ENCODE assay signal across 44 mouse cellular contexts in the genomic region with DNA sequence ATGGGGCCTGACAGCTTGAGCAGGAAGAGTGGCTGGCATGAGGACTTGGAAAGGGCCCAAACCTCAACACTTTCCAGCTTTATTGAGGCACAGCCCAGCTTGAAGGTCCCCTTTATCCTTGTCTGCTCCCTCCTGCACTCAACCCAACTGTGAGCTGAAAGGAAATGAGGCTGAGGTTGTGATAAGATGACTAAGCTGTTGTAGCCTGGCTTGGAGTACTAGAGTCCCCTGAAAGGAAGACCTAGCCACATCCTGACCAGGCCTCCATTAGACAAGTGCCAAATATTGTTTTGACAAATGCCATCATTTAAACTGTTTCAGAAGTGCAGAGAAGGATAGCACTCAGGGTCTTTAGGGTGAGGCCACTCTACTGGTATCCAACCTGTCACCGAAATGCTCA. TPM values are rescaled to one million over a fixed set of nuclear protein-coding genes. Genes with fewer than 3 reads are reported as not detected.
"Had no signal": no experiment of that assay in that cellular context is flagged by ENCODE, and none has a peak within 500 bp of the region (broad histone marks: within the 10 kb centered on the region; RNA-seq: fewer than 3 reads in every experiment).

No protein-coding gene starts in this region.

- H3K9me3 ChIP-seq: heart, embryonic 13.5 days; heart, embryonic 15.5 days; hindbrain, embryonic 10.5 days; hindbrain, embryonic 12.5 days; intestine, embryonic 15.5 days; limb, embryonic 13.5 days; limb, embryonic 15.5 days; liver, embryonic 12.5 days had no signal

- H3K4me2 ChIP-seq: heart, embryonic 11.5 days; heart, embryonic 13.5 days; heart, embryonic 15.5 days; hindbrain, embryonic 12.5 days; hindbrain, embryonic 14.5 days; intestine, embryonic 15.5 days; limb, embryonic 13.5 days; limb, embryonic 15.5 days; liver, embryonic 12.5 days had no signal

- H3K36me3 ChIP-seq: heart, embryonic 13.5 days; heart, embryonic 15.5 days; hindbrain, embryonic 10.5 days; hindbrain, embryonic 12.5 days; intestine, embryonic 15.5 days; limb, embryonic 13.5 days; limb, embryonic 15.5 days; liver, embryonic 12.5 days had no signal

- ATAC-seq: hindbrain, embryonic 16.5 days; inflammation-experienced regulatory T-cells, adult 6 months; intestine, embryonic 15.5 days; intestine, postnatal 0 days; liver, embryonic 12.5 days had no signal

- H3K4me1 ChIP-seq: heart, embryonic 13.5 days; heart, embryonic 15.5 days; hindbrain, embryonic 10.5 days; hindbrain, embryonic 12.5 days; intestine, embryonic 15.5 days; limb, embryonic 13.5 days; limb, embryonic 15.5 days; liver, embryonic 12.5 days had no signal

- H3K4me3 ChIP-seq: heart, adult 2 months; heart, embryonic 13.5 days; heart, embryonic 15.5 days; hindbrain, embryonic 10.5 days; hindbrain, embryonic 12.5 days; intestine, embryonic 15.5 days; limb, embryonic 13.5 days; limb, embryonic 15.5 days; liver, embryonic 12.5 days had no signal

- H3K27ac ChIP-seq: heart, adult 2 months; heart, embryonic 13.5 days; heart, embryonic 15.5 days; hindbrain, embryonic 10.5 days; hindbrain, embryonic 12.5 days; hindbrain, embryonic 14.5 days; intestine, embryonic 15.5 days; limb, embryonic 13.5 days; limb, embryonic 15.5 days; liver, embryonic 12.5 days; liver, embryonic 14.5 days had no signal

- H3K9ac ChIP-seq: heart, embryonic 13.5 days; heart, embryonic 15.5 days; hindbrain, embryonic 12.5 days; hindbrain, embryonic 14.5 days; intestine, embryonic 15.5 days; limb, embryonic 13.5 days; limb, embryonic 15.5 days; liver, embryonic 12.5 days; liver, embryonic 14.5 days had no signal

- H3K27me3 ChIP-seq: heart, embryonic 13.5 days; heart, embryonic 15.5 days; hindbrain, embryonic 12.5 days; intestine, embryonic 15.5 days; limb, embryonic 13.5 days; limb, embryonic 15.5 days; liver, embryonic 12.5 days had no signal

- DNase-seq: gastrocnemius, postnatal 14 days; gastrocnemius, postnatal 36 days; heart, adult 11 months; heart, adult 2 months; heart, postnatal 14 days; heart, postnatal 36 days; kidney, adult 18-20 months; kidney, adult 8-10 months; kidney, postnatal 14 days; kidney, postnatal 36 days; layer of hippocampus, adult 9-11 months; layer of hippocampus, postnatal 36 days; left cerebral cortex, postnatal 4 days had no signal

RNA-seq across cellular contexts. Expression of a gene that starts 4.4 kb away (rescaled TPM):
- total RNA-seq: gastrocnemius, adult 18-20 months; gastrocnemius, adult 8-10 months; gastrocnemius, postnatal 14 days; gastrocnemius, postnatal 36 days; heart, adult 2 months; heart, postnatal 14 days; heart, postnatal 36 days; layer of hippocampus, adult 18-20 months; layer of hippocampus, adult 8-10 months; layer of hippocampus, postnatal 14 days; layer of hippocampus, postnatal 36 days; left cerebral cortex, adult 18-20 months; left cerebral cortex, adult 8-10 months; left cerebral cortex, postnatal 10 days; left cerebral cortex, postnatal 25 days; left cerebral cortex, postnatal 4 days; liver, adult 2 months had no signal
- polyA plus RNA-seq: gonadal fat pad, adult 2 months; heart, adult 2 months; heart, embryonic 11.5 days; heart, embryonic 13.5 days; heart, embryonic 15.5 days; heart, postnatal 0 days; hindbrain, embryonic 10.5 days; hindbrain, embryonic 12.5 days; hindbrain, embryonic 14.5 days; hindbrain, embryonic 16.5 days; inflammation-experienced regulatory T-cells, adult 6 months; kidney, embryonic 14.5 days; kidney, embryonic 16.5 days; limb, embryonic 11.5 days; limb, embryonic 13.5 days; limb, embryonic 15.5 days; liver, adult 2 months; liver, embryonic 12.5 days; liver, embryonic 14.5 days; liver, embryonic 16.5 days had no signal

RNA-seq across cellular contexts. Expression of a gene that starts 22.1 kb away (rescaled TPM):
- total RNA-seq: gastrocnemius, adult 18-20 months; gastrocnemius, adult 8-10 months; gastrocnemius, postnatal 14 days; gastrocnemius, postnatal 36 days; heart, adult 2 months; heart, postnatal 14 days; heart, postnatal 36 days; layer of hippocampus, adult 18-20 months; layer of hippocampus, adult 8-10 months; layer of hippocampus, postnatal 14 days; layer of hippocampus, postnatal 36 days; left cerebral cortex, adult 18-20 months; left cerebral cortex, adult 8-10 months; left cerebral cortex, postnatal 10 days; left cerebral cortex, postnatal 25 days; left cerebral cortex, postnatal 4 days; liver, adult 2 months had no signal
- polyA plus RNA-seq: gonadal fat pad, adult 2 months; heart, adult 2 months; heart, embryonic 11.5 days; heart, embryonic 13.5 days; heart, embryonic 15.5 days; heart, postnatal 0 days; hindbrain, embryonic 10.5 days; hindbrain, embryonic 12.5 days; hindbrain, embryonic 14.5 days; hindbrain, embryonic 16.5 days; inflammation-experienced regulatory T-cells, adult 6 months; intestine, embryonic 15.5 days; intestine, postnatal 0 days; kidney, embryonic 14.5 days; kidney, embryonic 16.5 days; large intestine, adult 2 months; limb, embryonic 11.5 days; limb, embryonic 13.5 days; limb, embryonic 15.5 days; liver, adult 2 months; liver, embryonic 12.5 days; liver, embryonic 14.5 days; liver, embryonic 16.5 days had no signal
